Mouse (Mus musculus): Measurements from ENCODE around the gene Gan.

- TF ChIP-seq GATA1 (IDR thresholded peaks at IDR 0.05; ENCODE audit: borderline replicate concordance, low read length) (no peak), CTCF (IDR thresholded peaks at IDR 0.05; ENCODE audit: low read depth, low read length) (no peak), POLR2AphosphoS5 (IDR thresholded peaks at IDR 0.05; ENCODE audit: insufficient replicate concordance, low read depth, low read length) (no peak), TAL1 (conservative IDR thresholded peaks at IDR 0.05; ENCODE audit: low read depth, low read length) (no peak)
Measured at GRCm38 (mm10) chr8:117158135-117158761, at the start of gene Gan.

Data from G1E (cell line).